Mouse (Mus musculus): ENCODE results near the gene Tktl1. TPM values are rescaled to one million over a fixed set of nuclear protein-coding genes. Genes with fewer than 3 reads are reported as not detected.

The Tktl1 gene
- polyA plus RNA-seq, 1 experiment from 2014 or later: not detected

DNA sequence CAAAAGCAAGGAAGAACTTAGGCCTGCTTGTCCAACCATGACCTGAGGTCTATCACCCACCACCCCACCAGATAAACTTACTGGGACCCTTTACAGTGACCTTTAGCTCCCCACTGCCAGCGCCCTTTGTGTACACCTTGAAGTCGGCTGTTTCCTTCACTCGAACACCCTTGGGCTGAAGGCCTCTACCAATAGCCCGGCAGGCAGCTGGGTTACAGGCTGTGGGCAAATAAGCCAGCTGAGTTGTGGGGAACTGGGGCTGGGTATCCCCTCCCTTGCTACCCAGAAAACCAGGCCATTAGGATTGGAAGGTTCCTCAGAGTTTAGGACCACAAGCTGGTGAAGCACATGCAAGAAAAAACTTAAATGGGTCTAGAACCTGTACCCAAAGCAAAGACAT is 63.3 kb downstream of the Tktl1 start:
- Histone ChIP-seq H3K9me3 (ENCODE audit: control insufficient read depth, low read length) (no peaks in the 10 kb centered on the region), H3K4me2 (ENCODE audit: low read depth, low read length) (no peak overlapping the region), H3K4me1 (ENCODE audit: control insufficient read depth, insufficient read depth, low read length) (peaks cover 3% of the 10 kb centered on the region; the same call in 1 of the 2 replicates), H3K4me3 (ENCODE audit: low read depth, low read length) (no peak overlapping the region), H3K27ac (replicated peaks; ENCODE audit: low read depth, low read length) (no peak overlapping the region), H3K36me3 (ENCODE audit: control insufficient read depth, insufficient read depth, low read length) (peaks cover 74% of the 10 kb centered on the region), H3K9ac (ENCODE audit: low read depth, low read length) (no peak overlapping the region), H3K27me3 (replicated peaks; ENCODE audit: control insufficient read depth, insufficient read depth, low read length) (no peaks in the 10 kb centered on the region)
- ATAC-seq (ENCODE audit: low read depth) (no peak), DNase-seq (ENCODE audit: low spot score) (no peak)
- WGBS: 86% methylated on average over 4 of the region's 4 CpGs

DNA sequence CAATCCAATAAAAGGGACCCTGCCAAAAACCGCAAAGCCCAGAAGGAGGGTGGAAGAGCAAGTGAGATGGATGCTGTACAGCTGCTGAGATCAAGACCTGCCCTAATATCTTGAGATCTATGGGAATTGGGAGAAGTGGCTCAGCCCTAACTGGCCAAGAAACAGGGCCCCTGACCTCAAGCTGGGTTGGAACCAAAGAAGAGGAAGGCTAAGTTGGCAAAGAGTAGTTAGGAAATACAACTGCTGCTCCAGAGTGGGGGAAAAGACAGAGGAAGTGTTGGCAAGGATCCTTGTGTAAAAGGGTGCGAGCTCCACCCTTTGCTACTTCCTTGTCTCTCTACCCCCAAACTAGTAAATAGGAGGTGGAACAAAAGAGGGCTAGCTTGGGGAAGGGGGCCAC is 66.3 kb downstream of the Tktl1 start:
- peak overlapping the region; percentile 57 for H3K4me2 ChIP-seq (ENCODE audit: low read depth, low read length)
- peak overlapping the region; percentile 81 for H3K9ac ChIP-seq (ENCODE audit: low read depth, low read length)
- WGBS: 73% methylated on average over 2 of the region's 2 CpGs
- H3K4me3 ChIP-seq (ENCODE audit: low read depth, low read length): peak overlapping the region; percentile 46
- no peaks in the 10 kb centered on the region for H3K27me3 ChIP-seq (replicated peaks; ENCODE audit: control insufficient read depth, insufficient read depth, low read length)
- no peaks in the 10 kb centered on the region for H3K9me3 ChIP-seq (ENCODE audit: control insufficient read depth, low read length)
- DNase-seq (ENCODE audit: low spot score) (no peak), ATAC-seq (ENCODE audit: low read depth) (no peak)
- peaks cover 47% of the 10 kb centered on the region for H3K36me3 ChIP-seq (ENCODE audit: control insufficient read depth, insufficient read depth, low read length)
- H3K4me1 ChIP-seq (ENCODE audit: control insufficient read depth, insufficient read depth, low read length): peaks cover 3% of the 10 kb centered on the region; the same call in 1 of the 2 replicates
- H3K27ac ChIP-seq (replicated peaks; ENCODE audit: low read depth, low read length): peak overlapping the region; percentile 35; the same call in 1 of the 2 replicates

DNA sequence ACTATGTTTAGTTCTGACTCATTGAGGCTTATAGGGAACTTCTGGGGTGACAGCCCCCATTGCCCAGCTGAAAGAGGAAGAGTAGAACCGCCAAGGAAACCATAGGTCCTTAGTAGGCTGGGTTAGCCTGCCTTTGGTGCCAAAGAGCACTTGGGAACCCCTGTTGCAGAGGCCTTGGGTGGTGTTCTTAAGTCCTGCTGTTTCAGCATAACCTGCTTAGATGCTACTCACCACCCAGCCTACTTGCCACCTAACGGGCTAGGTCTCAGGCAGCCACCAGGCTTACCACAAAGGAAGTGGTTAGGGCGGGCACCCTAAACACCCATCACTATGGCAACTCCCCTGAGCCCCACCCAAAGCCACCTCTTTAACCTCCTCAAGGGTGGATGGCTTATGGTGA is 66.7 kb downstream of the Tktl1 start:
- 55% methylated on average over 3 of the region's 3 CpGs for WGBS
- Histone ChIP-seq H3K4me3 (ENCODE audit: low read depth, low read length) (peak overlapping the region; percentile 46), H3K4me1 (ENCODE audit: control insufficient read depth, insufficient read depth, low read length) (peaks cover 3% of the 10 kb centered on the region; the same call in 1 of the 2 replicates), H3K36me3 (ENCODE audit: control insufficient read depth, insufficient read depth, low read length) (peaks cover 43% of the 10 kb centered on the region), H3K9ac (ENCODE audit: low read depth, low read length) (peak overlapping the region; percentile 81), H3K27me3 (replicated peaks; ENCODE audit: control insufficient read depth, insufficient read depth, low read length) (no peaks in the 10 kb centered on the region), H3K27ac (replicated peaks; ENCODE audit: low read depth, low read length) (peak overlapping the region; percentile 35), H3K9me3 (ENCODE audit: control insufficient read depth, low read length) (no peaks in the 10 kb centered on the region), H3K4me2 (ENCODE audit: low read depth, low read length) (peak overlapping the region; percentile 57)
- ATAC-seq (ENCODE audit: low read depth) (no peak), DNase-seq (ENCODE audit: low spot score) (peak; percentile 16)

DNA sequence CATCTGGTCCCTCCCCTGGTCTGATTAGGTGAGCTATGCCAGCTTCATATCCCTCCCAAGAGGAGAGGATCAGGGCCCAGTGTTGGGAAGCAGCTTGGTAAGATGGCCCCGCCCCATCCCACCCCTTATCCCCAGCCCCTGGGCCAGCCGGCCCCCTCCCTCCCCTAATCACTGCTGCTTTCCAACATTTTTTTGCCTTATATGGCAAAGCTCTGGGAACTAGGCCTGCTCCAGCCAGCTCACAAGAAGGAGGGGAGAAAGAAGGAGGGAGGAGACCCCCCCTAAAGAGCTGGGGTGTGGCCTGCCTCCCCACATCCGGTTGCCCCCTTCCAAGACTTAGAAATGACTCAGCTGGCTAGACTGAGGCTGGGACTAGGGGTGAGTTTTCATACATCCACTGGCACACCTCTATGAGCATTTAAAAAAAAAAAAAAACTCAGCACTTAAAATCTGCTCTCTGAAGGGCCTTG is 67.6 kb downstream of the Tktl1 start:
- ATAC-seq (ENCODE audit: low read depth) (peak; percentile 69), DNase-seq (ENCODE audit: low spot score) (peak; percentile 94)
- peak overlapping the region; percentile 46 for H3K4me3 ChIP-seq (ENCODE audit: low read depth, low read length)
- WGBS: 12% methylated on average over 3 of the region's 3 CpGs
- H3K9ac ChIP-seq (ENCODE audit: low read depth, low read length): peak overlapping the region; percentile 81
- H3K9me3 ChIP-seq (ENCODE audit: control insufficient read depth, low read length): no peaks in the 10 kb centered on the region
- H3K4me2 ChIP-seq (ENCODE audit: low read depth, low read length): peak overlapping the region; percentile 57
- H3K27me3 ChIP-seq (replicated peaks; ENCODE audit: control insufficient read depth, insufficient read depth, low read length): no peaks in the 10 kb centered on the region
- peaks cover 3% of the 10 kb centered on the region; the same call in 1 of the 2 replicates for H3K4me1 ChIP-seq (ENCODE audit: control insufficient read depth, insufficient read depth, low read length)
- peak overlapping the region; percentile 96 for H3K27ac ChIP-seq (replicated peaks; ENCODE audit: low read depth, low read length)
- H3K36me3 ChIP-seq (ENCODE audit: control insufficient read depth, insufficient read depth, low read length): peaks cover 35% of the 10 kb centered on the region

DNA sequence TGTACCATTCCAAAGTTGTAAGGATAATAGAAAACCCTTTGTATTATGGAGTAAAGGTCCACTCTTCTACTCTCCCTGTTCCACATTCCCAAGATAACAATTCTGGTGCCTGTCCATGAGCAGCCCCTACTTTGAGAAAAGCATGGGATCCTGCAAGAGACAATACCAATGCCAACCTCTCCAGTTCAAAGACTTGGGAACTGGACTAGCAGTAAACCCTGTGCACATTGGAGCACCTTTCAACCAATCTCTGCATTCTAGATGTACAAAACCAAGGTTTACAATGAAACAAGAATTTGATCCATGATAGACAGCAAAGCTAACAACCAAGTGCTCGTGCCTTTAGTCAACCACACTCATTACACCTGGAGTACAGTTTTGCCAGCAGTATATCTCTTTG is 68.0 kb downstream of the Tktl1 start:
- Histone ChIP-seq H3K4me2 (ENCODE audit: low read depth, low read length) (peak overlapping the region; percentile 57), H3K4me3 (ENCODE audit: low read depth, low read length) (peak overlapping the region; percentile 46), H3K27ac (replicated peaks; ENCODE audit: low read depth, low read length) (peak overlapping the region; percentile 96), H3K36me3 (ENCODE audit: control insufficient read depth, insufficient read depth, low read length) (peaks cover 30% of the 10 kb centered on the region), H3K9ac (ENCODE audit: low read depth, low read length) (peak overlapping the region; percentile 81), H3K27me3 (replicated peaks; ENCODE audit: control insufficient read depth, insufficient read depth, low read length) (no peaks in the 10 kb centered on the region), H3K4me1 (ENCODE audit: control insufficient read depth, insufficient read depth, low read length) (peaks cover 3% of the 10 kb centered on the region; the same call in 1 of the 2 replicates), H3K9me3 (ENCODE audit: control insufficient read depth, low read length) (no peaks in the 10 kb centered on the region)
- 40% methylated on average over 1 of the region's 1 CpGs for WGBS
- ATAC-seq (ENCODE audit: low read depth) (no peak), DNase-seq (ENCODE audit: low spot score) (no peak)

DNA sequence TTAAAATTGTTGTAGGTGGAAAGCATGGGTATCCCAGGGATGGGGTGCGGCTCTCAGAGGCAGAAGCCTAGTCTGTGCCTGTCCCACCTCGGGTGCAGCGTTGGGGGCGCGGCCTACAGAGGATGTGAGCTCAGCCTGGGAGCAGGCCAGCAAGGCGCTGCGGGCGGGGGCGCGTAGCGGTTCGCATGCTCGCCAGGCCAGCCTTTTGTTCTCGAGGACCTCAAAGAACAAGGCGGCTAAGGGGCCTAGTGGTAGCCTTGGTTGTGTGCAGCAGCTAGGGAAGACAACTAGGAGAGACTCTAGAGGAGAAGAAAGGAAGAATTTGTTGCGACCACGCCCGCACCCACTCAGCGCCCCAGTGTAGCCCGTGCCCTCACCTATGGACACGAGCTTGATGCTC is 68.6 kb downstream of the Tktl1 start:
- ATAC-seq (ENCODE audit: low read depth): peak; percentile 71
- Histone ChIP-seq H3K9ac (ENCODE audit: low read depth, low read length) (peak overlapping the region; percentile 81), H3K4me3 (ENCODE audit: low read depth, low read length) (peak overlapping the region; percentile 46), H3K27ac (replicated peaks; ENCODE audit: low read depth, low read length) (peak overlapping the region; percentile 96), H3K36me3 (ENCODE audit: control insufficient read depth, insufficient read depth, low read length) (peaks cover 24% of the 10 kb centered on the region), H3K27me3 (replicated peaks; ENCODE audit: control insufficient read depth, insufficient read depth, low read length) (no peaks in the 10 kb centered on the region), H3K4me2 (ENCODE audit: low read depth, low read length) (peak overlapping the region; percentile 57), H3K4me1 (ENCODE audit: control insufficient read depth, insufficient read depth, low read length) (peaks cover 3% of the 10 kb centered on the region; the same call in 1 of the 2 replicates), H3K9me3 (ENCODE audit: control insufficient read depth, low read length) (no peaks in the 10 kb centered on the region)
- WGBS: 38% methylated on average over 19 of the region's 21 CpGs
- peak; percentile 90 for DNase-seq (ENCODE audit: low spot score)

DNA sequence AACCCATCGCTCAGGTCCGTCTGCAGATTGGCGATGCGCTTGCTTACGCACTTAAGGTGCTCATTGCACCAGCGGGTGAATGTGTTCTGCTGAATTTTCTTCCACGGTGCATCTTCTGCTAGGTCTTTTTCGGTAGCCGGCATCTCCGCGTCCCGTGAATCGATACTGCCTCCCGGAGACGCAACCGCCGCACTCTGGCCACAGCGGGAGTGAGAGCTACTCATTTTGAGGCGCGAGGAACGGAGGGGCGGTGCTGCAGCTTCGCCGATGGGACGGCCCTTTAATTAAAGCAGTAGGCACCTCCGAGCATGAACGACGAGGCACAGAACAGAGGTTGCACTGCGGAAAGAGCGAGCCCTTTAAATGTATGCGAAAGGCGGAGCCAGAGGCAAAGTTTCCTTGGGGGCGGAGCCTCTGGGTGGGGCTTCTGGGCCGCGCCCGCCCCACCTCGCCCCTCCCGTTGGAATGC is 69.2 kb downstream of the Tktl1 start:
- H3K27ac ChIP-seq (replicated peaks; ENCODE audit: low read depth, low read length): peak overlapping the region; percentile 96
- DNase-seq (ENCODE audit: low spot score): peak; percentile 98
- WGBS: 20% methylated on average over 29 of the region's 38 CpGs

DNA sequence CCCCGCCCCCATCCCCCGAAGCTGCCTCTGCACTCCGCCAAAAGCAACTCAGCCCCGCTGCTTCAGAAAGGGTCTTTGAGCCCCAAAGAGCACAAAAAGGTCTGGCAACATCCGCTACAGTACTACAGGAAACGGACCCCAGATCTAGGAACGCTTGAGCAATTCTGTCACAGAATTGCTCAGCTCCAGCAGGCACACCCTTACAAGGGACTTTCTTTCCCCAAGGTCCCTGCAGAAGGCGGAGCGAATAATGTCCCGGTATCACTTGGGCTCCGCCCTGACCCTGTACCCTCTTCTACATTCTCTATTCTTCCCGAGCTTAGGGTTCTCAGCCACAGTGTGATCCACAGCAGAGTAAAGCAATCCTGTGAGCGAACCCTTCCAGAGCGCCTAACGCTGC is 69.6 kb downstream of the Tktl1 start:
- peak; percentile 13 for ATAC-seq (ENCODE audit: low read depth)

More for the DNA sequence above, 69.2 kb downstream of the Tktl1 start:
- peak overlapping the region; percentile 59 for H3K4me2 ChIP-seq (ENCODE audit: low read depth, low read length)
- peak; percentile 90 for ATAC-seq (ENCODE audit: low read depth)
- H3K27me3 ChIP-seq (replicated peaks; ENCODE audit: control insufficient read depth, insufficient read depth, low read length): no peaks in the 10 kb centered on the region
- H3K9me3 ChIP-seq (ENCODE audit: control insufficient read depth, low read length): no peaks in the 10 kb centered on the region
- peaks cover 19% of the 10 kb centered on the region for H3K36me3 ChIP-seq (ENCODE audit: control insufficient read depth, insufficient read depth, low read length)
- H3K4me1 ChIP-seq (ENCODE audit: control insufficient read depth, insufficient read depth, low read length): peaks cover 3% of the 10 kb centered on the region; the same call in 1 of the 2 replicates
- H3K4me3 ChIP-seq (ENCODE audit: low read depth, low read length): peak overlapping the region; percentile 46
- H3K9ac ChIP-seq (ENCODE audit: low read depth, low read length): peak overlapping the region; percentile 81

DNA sequence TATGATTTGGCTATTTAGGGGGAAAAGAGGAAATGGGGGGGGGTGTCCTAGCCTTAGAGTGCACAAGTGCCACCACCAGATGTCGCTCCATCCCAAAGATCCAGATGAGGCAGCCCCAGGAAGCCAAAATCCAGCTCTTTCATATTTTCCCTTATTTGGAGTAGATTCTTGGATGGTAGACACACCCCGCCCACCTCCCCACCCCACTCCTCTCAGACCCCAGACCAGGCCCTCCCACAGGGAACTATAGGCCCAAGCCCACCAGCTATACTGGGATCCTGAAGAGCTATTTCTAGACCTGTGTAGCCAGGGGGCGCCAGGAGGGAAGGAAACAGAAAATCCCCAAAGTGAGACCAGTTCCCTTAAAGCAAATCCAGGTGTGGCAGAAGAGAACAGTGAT is 71.6 kb downstream of the Tktl1 start:
- H3K9me3 ChIP-seq (ENCODE audit: control insufficient read depth, low read length): no peaks in the 10 kb centered on the region
- H3K36me3 ChIP-seq (ENCODE audit: control insufficient read depth, insufficient read depth, low read length): no peaks in the 10 kb centered on the region
- H3K9ac ChIP-seq (ENCODE audit: low read depth, low read length): peak overlapping the region; percentile 64
- peak overlapping the region; percentile 62 for H3K4me2 ChIP-seq (ENCODE audit: low read depth, low read length)
- ATAC-seq (ENCODE audit: low read depth) (peak; percentile 3; the same call in 1 of the 2 replicates), DNase-seq (ENCODE audit: low spot score) (peak; percentile 88)
- peak overlapping the region; percentile 43 for H3K4me3 ChIP-seq (ENCODE audit: low read depth, low read length)
- no peaks in the 10 kb centered on the region for H3K27me3 ChIP-seq (replicated peaks; ENCODE audit: control insufficient read depth, insufficient read depth, low read length)
- H3K27ac ChIP-seq (replicated peaks; ENCODE audit: low read depth, low read length): peak overlapping the region; percentile 80
- WGBS: 13% methylated on average over 3 of the region's 3 CpGs
- peaks cover 3% of the 10 kb centered on the region; the same call in 1 of the 2 replicates for H3K4me1 ChIP-seq (ENCODE audit: control insufficient read depth, insufficient read depth, low read length)

More for the DNA sequence above, 69.6 kb downstream of the Tktl1 start:
- H3K27ac ChIP-seq (replicated peaks; ENCODE audit: low read depth, low read length): peak overlapping the region; percentile 88
- peaks cover 3% of the 10 kb centered on the region; the same call in 1 of the 2 replicates for H3K4me1 ChIP-seq (ENCODE audit: control insufficient read depth, insufficient read depth, low read length)
- H3K36me3 ChIP-seq (ENCODE audit: control insufficient read depth, insufficient read depth, low read length): peaks cover 14% of the 10 kb centered on the region
- H3K9ac ChIP-seq (ENCODE audit: low read depth, low read length): peak overlapping the region; percentile 54
- DNase-seq (ENCODE audit: low spot score): no peak
- H3K4me2 ChIP-seq (ENCODE audit: low read depth, low read length): peak overlapping the region; percentile 59
- H3K4me3 ChIP-seq (ENCODE audit: low read depth, low read length): peak overlapping the region; percentile 46
- WGBS: 29% methylated on average over 14 of the region's 15 CpGs
- H3K9me3 ChIP-seq (ENCODE audit: control insufficient read depth, low read length): no peaks in the 10 kb centered on the region
- H3K27me3 ChIP-seq (replicated peaks; ENCODE audit: control insufficient read depth, insufficient read depth, low read length): no peaks in the 10 kb centered on the region

Measured in embryonic facial prominence, embryonic 14.5 days (tissue).